Mouse (Mus musculus): Measurements from ENCODE around the gene Stxbp5.

The Stxbp5 gene

DNA sequence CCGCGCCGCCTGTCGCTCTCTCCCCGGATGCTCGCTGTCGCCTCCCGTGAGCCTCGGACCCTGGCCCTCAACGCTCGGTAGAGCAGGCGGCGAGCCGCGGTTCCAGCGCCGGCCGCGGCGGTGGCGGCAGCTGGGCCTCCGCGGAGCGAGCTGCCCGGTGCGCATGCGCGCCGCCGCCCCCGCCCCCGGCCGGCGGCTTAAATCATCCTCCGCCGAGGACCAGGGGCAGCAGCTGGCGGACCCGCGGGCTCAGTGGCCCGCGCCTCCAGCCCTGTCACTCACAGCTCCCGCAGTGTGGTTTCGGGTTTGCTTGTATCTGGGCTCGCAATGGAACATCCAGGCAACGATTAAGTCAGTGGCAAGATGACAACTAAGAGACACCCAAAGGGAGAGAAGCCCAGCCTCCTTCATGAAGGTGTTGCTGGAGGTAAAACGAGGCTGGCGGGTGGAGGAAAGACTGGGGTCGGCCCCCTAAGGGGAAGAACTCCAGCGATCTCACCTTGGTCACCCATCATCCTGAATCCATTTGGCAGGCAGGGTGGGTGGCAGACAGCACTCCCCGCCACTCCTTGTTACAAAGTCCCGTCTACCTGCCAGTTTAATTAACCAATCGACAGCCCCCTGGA is at the start of gene Stxbp5:
Gene Stxbp5 (minus strand): TSS at position 9 of the 626 bp plus-strand sequence.
- peak; percentile 75 for DNase-seq

GRCm38 (mm10) chr10:9912395-9912794 is 11.5 kb upstream of the Stxbp5 start:
- DNase-seq: no peak

DNA sequence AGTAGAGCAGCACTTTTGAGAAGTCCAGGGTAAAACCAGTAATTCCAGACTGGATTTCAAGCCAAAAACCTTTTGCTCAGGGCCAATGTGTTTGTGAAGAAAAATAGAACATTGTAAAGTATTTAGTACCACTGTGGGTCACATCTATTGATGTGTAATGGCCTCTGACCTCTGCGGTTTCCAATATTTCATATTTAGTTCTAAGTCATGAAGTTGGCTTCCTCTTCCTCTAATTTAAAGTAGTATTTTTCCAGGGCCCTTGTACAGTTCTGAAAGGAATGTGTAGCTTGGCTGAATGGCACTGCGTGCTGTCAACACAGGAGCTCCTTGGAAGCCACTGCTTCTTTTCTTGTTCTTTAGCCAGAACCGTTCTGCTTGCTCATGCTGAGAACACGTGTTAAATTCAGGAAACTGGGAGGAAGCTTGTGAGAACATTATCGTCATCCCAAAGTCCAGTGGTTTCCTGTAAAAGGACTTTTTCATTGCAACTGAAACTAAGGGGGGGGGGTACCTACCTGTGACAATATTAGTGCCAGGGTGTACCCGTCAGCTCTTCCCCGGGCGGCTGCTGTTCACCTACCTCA is 7.1 kb upstream of the Stxbp5 start:
- DNase-seq: peak; percentile 27

- no peak for DNase-seq
Observed at GRCm38 (mm10) chr10:9907519-9907918, 6.6 kb upstream of the Stxbp5 start.

GRCm38 (mm10) chr10:9906185-9906584 is 5.3 kb upstream of the Stxbp5 start:
- DNase-seq: no peak

DNA sequence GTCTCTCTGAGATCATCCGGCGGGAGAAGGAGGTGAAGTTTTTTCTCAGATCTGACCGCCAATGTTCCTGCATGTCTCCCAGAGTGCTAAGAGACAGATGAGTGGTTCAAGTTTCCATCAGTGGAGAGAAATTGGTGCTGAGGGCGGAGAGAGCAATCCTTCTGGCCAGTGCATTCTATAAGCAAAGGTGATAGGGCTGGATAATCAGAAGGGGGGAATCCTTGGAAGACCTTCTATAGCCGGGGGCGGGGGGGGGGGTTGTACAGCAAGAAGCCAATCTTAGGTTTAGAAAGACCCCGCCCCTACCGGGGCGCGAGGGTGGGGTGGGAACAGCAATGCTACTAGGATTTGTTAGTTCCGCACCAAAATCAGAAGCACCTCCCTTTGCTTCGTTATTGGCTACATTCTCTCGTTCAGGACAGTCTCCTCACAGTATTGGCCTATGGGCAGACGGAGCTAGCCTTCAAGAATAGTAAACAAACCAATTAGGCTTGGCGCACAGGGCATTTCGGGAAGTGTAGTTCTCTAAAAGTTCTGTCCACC is 889 bp upstream of the Stxbp5 start:
- peak; percentile 94 for DNase-seq

DNA sequence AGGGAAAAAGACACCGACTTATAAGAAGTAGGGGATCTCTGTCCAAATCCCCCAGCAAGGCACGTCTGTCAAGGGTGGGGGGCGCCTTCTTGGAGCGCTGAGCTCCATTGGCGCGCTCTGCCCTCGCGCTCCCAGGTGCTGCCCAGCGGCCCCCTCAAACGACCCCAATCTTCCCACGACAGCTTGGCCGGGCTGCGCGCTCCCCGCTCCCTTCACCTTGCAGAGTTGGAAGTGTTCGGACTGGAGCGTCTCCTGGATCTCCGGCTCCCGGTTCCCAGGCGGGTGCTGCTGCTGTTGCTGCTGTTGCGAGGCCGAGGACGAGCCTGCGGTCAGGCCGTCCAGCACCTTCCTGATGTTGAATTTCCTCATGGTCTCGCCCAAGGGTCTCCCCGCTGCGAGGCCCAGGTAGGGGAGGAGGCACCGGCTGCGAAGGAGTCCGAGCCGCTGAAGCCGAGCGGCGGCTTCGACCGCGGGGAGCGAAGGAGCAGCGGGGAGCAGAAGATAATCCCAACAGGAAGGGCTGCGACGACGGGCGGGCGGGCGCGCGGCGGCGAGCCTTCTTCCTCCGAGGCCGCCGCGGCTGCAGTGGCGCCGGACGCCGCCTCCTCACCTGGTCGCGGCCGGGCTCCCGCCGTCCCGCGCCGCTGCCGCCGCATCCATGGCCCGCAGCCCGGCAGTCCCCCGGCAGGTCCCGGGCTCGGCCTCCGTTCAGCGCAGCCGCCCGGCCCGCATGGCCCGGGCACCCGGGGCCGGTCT is 386 bp downstream of the Stxbp5 start:
- peak; percentile 38 for DNase-seq

DNA sequence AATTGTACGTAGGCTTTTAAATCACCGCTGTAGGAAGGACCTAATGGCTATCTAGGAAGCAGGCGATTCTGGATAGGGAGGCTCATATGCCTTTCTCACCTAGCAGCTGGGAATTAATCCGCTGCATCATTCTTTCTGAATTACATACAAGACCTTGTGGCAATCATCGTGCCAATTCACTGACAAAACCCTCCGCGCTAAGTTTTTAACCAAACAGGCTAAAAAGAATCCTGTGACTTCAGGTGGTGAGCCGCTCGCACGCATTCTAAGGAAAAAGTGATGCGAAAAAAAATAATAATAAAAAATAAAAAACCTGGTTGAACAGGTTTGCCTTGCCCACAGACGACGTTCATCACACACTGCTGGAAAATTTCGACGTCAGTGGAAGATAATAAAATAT is 1.1 kb downstream of the Stxbp5 start:
- DNase-seq: no peak

GRCm38 (mm10) chr10:9899086-9899485 is 1.8 kb downstream of the Stxbp5 start:
- no peak for DNase-seq

- DNase-seq: no peak
Observed at GRCm38 (mm10) chr10:9897852-9898251, 3.0 kb downstream of the Stxbp5 start.

DNA sequence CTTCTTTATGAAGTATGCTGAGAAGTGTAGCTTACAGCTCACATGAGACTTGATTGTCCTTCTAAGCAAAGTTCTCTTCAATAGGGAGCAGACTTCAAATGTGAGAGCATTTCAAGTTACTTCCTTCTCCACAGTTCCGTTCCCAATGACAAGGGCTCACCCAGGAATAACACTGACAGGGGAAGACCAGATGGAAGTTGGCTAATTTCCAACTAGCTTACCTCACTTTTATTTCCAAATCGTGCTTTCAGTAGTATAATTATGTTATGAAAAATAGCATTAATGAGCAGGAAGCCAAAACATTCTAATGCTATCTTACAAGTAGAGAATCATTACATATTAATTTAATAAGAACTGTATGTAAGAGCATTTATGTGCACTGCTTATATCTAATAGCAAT is 7.3 kb downstream of the Stxbp5 start:
- DNase-seq: no peak

GRCm38 (mm10) chr10:9889651-9890050 is 11.2 kb downstream of the Stxbp5 start:
- DNase-seq: no peak

GRCm38 (mm10) chr10:9888655-9889054 is 12.2 kb downstream of the Stxbp5 start:
- no peak for DNase-seq

- peak; percentile 25 for DNase-seq
Observed at GRCm38 (mm10) chr10:9881781-9882320, 19.0 kb downstream of the Stxbp5 start.

DNA sequence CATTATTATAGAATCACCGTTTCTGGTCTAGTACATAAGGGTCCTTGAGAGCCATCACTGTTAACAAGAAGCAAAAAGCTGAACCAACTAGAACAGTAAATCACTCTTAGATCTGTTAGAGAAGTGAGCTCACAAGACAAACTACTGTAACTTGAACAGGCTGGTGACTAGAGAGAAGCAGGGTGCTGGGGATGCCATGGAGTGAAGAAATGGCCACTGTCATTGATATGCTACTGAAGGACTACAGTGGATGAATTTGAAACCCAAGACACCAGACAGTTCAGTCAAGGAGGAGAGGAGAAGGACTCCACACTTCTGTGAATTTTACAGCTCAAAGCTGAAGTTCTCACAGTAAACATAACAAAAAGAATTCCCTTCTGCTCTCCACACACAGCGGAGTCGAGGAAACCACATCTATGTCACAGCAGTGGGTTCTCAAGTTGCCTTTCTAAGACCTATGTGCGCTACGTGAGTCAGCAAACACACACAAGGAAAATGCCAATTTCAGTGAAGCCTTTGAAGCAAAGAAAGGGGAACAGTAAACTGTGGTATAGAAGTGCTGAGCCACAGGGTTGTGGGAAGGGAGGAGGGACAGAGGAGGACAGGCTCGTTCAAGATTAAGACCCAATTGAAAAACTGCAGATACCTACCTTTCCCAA is 20.7 kb downstream of the Stxbp5 start:
- DNase-seq: no peak

- DNase-seq: no peak
Observed at GRCm38 (mm10) chr10:9878821-9879489, 21.9 kb downstream of the Stxbp5 start.

DNA sequence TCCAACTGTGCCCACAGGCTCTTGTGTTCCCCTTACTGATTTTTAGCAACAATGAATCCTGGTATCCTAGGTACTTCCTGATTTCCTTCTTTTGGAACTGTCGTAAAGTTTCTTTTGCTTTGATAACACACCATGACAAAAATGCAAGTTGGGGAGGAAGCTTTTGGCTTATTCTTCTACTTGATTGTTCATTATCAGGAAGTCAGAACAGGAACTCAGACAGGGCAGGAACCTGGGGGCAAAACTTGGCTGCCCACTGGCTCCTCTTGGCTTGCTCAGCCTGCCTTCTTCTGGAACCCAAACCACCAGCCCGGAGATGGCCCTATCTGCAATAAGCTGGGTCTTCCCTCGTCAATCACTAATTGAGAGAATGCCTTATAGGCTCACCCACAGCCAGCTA is 25.0 kb downstream of the Stxbp5 start:
- no peak for DNase-seq

- DNase-seq: no peak
Observed at GRCm38 (mm10) chr10:9872143-9872542, 28.7 kb downstream of the Stxbp5 start.

DNA sequence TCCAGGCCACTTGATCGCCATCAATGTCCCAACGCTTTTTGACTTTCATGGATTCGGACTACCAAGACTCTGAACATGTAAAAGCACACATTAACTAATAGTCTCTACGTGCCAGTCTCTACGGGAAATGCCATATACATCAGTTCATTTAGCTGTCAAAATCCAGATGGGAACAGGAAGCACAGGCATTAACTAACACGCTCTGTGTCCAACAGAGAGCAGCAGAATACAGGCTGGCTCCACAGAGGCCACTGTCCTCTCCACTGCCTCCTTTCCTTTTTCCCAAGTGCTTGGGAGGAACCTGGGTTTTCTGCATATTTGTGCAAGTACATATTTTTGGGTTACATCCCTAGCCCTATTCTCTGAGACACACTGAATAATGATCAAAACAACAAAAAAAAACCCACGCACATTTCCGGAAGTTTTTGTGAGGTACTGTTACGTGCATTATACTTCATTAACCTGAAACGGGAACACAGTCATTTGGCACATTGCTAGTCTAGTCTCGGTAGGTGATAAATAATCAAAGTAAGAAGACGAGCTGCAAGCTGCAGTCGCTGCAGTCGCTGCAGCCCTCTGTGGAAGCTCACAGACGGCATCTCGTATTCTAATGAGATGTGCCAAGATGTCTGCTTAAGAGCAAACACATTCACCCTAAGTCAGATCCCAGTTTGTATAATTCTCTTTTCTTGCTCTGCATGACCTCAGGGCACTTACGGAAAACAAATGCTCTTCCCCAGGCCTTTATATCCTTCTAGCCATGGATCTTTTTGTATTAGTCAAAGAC is 33.9 kb downstream of the Stxbp5 start:
- DNase-seq: peak; percentile 22

- DNase-seq: no peak
Observed at GRCm38 (mm10) chr10:9860022-9860421, 40.9 kb downstream of the Stxbp5 start.

DNA sequence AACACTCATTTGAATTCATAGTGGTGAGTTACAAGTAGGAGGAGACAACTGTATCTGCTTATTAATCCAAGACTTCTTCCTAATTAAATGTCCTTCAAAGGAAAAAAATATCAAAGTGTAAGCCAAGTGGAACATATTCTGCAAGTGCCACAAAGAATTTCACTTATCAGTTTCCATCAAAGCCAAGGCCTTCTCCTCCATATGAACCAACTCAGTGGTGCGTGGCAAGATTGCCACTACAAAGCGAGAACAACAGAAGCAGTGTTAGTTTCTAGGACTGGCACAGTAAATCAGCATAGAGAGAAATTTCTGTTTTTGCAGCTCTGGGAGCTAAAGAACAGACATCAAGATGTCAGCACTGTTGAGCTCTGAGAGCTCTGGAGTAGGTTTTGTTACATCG is 41.4 kb downstream of the Stxbp5 start:
- DNase-seq: no peak

GRCm38 (mm10) chr10:9857850-9858249 is 43.0 kb downstream of the Stxbp5 start:
- DNase-seq: no peak
